Mouse (Mus musculus): ENCODE results near the gene Rbm48. TPM values are rescaled to one million over a fixed set of nuclear protein-coding genes. Genes with fewer than 3 reads are reported as not detected.
"Not testable (repeated sequence)": the region's sequence is repeated elsewhere in the genome, so short reads cannot be mapped to it uniquely, and the experiment has no call there.

Rbm48 gene
- 2.8 TPM in 2 replicates for polyA plus RNA-seq (2012; ENCODE audit: insufficient read depth, low replicate concordance)

GRCm38 (mm10) chr5:3596399-3596766 lies at the start of gene Rbm48:
Gene Rbm48, minus strand, starts transcription at chr5:3596585.
- H3K4me1 ChIP-seq: peaks cover 54% of the 10 kb centered on the region
- H3K36me3 ChIP-seq (replicated peaks; ENCODE audit: low read length): peaks cover 39% of the 10 kb centered on the region
- no peaks in the 10 kb centered on the region for H3K9me3 ChIP-seq
- H3K4me3 ChIP-seq (replicated peaks): peak within 1 kb of the TSS; percentile 100
- TF ChIP-seq FLI1 (IDR thresholded peaks at IDR 0.05; ENCODE audit: low read length): no peak
- TF ChIP-seq GATA1 (IDR thresholded peaks at IDR 0.05; ENCODE audit: borderline replicate concordance, low read length): no peak
- H3K27me3 ChIP-seq (replicated peaks): no peaks in the 10 kb centered on the region

GRCm38 (mm10) chr5:3645326-3645725 lies 48.9 kb upstream of the Rbm48 start:
- TF ChIP-seq FLI1 (IDR thresholded peaks at IDR 0.05; ENCODE audit: low read length) (no peak), GATA1 (IDR thresholded peaks at IDR 0.05; ENCODE audit: borderline replicate concordance, low read length) (no peak)
- Histone ChIP-seq H3K36me3 (replicated peaks; ENCODE audit: low read length) (peaks cover 56% of the 10 kb centered on the region), H3K27me3 (replicated peaks) (no peaks in the 10 kb centered on the region), H3K9me3 (no peaks in the 10 kb centered on the region), H3K4me1 (peaks cover 70% of the 10 kb centered on the region), H3K4me3 (replicated peaks) (peak overlapping the region; percentile 76)

GRCm38 (mm10) chr5:3644621-3645020 lies 48.2 kb upstream of the Rbm48 start:
- no peaks in the 10 kb centered on the region for H3K27me3 ChIP-seq (replicated peaks)
- H3K9me3 ChIP-seq: no peaks in the 10 kb centered on the region
- no peak overlapping the region for H3K4me3 ChIP-seq (replicated peaks)
- H3K4me1 ChIP-seq: peaks cover 63% of the 10 kb centered on the region
- TF ChIP-seq FLI1 (IDR thresholded peaks at IDR 0.05; ENCODE audit: low read length) (no peak), GATA1 (IDR thresholded peaks at IDR 0.05; ENCODE audit: borderline replicate concordance, low read length) (no peak)
- peaks cover 58% of the 10 kb centered on the region for H3K36me3 ChIP-seq (replicated peaks; ENCODE audit: low read length)

GRCm38 (mm10) chr5:3635286-3635685 lies 38.9 kb upstream of the Rbm48 start:
- H3K4me1 ChIP-seq: peaks cover 24% of the 10 kb centered on the region

GRCm38 (mm10) chr5:3633951-3634350 lies 37.6 kb upstream of the Rbm48 start:
- TF ChIP-seq GATA1 (IDR thresholded peaks at IDR 0.05; ENCODE audit: borderline replicate concordance, low read length) (no peak), FLI1 (IDR thresholded peaks at IDR 0.05; ENCODE audit: low read length) (no peak)
- Histone ChIP-seq H3K4me1 (peaks cover 24% of the 10 kb centered on the region), H3K36me3 (replicated peaks; ENCODE audit: low read length) (peaks cover 77% of the 10 kb centered on the region), H3K27me3 (replicated peaks) (no peaks in the 10 kb centered on the region), H3K9me3 (no peaks in the 10 kb centered on the region), H3K4me3 (replicated peaks) (no peak overlapping the region)

More at GRCm38 (mm10) chr5:3635286-3635685, 38.9 kb upstream of the Rbm48 start:
- Histone ChIP-seq H3K27me3 (replicated peaks) (no peaks in the 10 kb centered on the region), H3K4me3 (replicated peaks) (no peak overlapping the region), H3K9me3 (no peaks in the 10 kb centered on the region), H3K36me3 (replicated peaks; ENCODE audit: low read length) (peaks cover 72% of the 10 kb centered on the region)
- TF ChIP-seq FLI1 (IDR thresholded peaks at IDR 0.05; ENCODE audit: low read length): no peak
- no peak for TF ChIP-seq GATA1 (IDR thresholded peaks at IDR 0.05; ENCODE audit: borderline replicate concordance, low read length)

- H3K36me3 ChIP-seq (replicated peaks; ENCODE audit: low read length): peaks cover 78% of the 10 kb centered on the region
- peaks cover 24% of the 10 kb centered on the region for H3K4me1 ChIP-seq
- no peak overlapping the region for H3K4me3 ChIP-seq (replicated peaks)
- H3K9me3 ChIP-seq: no peaks in the 10 kb centered on the region
- H3K27me3 ChIP-seq (replicated peaks): no peaks in the 10 kb centered on the region
- TF ChIP-seq FLI1 (IDR thresholded peaks at IDR 0.05; ENCODE audit: low read length) (no peak), GATA1 (IDR thresholded peaks at IDR 0.05; ENCODE audit: borderline replicate concordance, low read length) (no peak)
Measured at GRCm38 (mm10) chr5:3633315-3633714, 36.9 kb upstream of the Rbm48 start.

- Histone ChIP-seq H3K9me3 (no peaks in the 10 kb centered on the region), H3K4me3 (replicated peaks) (peak overlapping the region; percentile 5), H3K4me1 (peaks cover 24% of the 10 kb centered on the region), H3K36me3 (replicated peaks; ENCODE audit: low read length) (peaks cover 79% of the 10 kb centered on the region), H3K27me3 (replicated peaks) (no peaks in the 10 kb centered on the region)
- no peak for TF ChIP-seq GATA1 (IDR thresholded peaks at IDR 0.05; ENCODE audit: borderline replicate concordance, low read length)
- no peak for TF ChIP-seq FLI1 (IDR thresholded peaks at IDR 0.05; ENCODE audit: low read length)
Measured at GRCm38 (mm10) chr5:3632285-3632684, 35.9 kb upstream of the Rbm48 start.

- TF ChIP-seq GATA1 (IDR thresholded peaks at IDR 0.05; ENCODE audit: borderline replicate concordance, low read length): no peak
- TF ChIP-seq FLI1 (IDR thresholded peaks at IDR 0.05; ENCODE audit: low read length): no peak
- Histone ChIP-seq H3K9me3 (no peaks in the 10 kb centered on the region), H3K4me3 (replicated peaks) (peak overlapping the region; percentile 42), H3K36me3 (replicated peaks; ENCODE audit: low read length) (peaks cover 80% of the 10 kb centered on the region), H3K4me1 (peaks cover 24% of the 10 kb centered on the region), H3K27me3 (replicated peaks) (no peaks in the 10 kb centered on the region)
Measured at GRCm38 (mm10) chr5:3631512-3632271, 35.3 kb upstream of the Rbm48 start.

- Histone ChIP-seq H3K36me3 (replicated peaks; ENCODE audit: low read length) (peaks cover 80% of the 10 kb centered on the region), H3K4me3 (replicated peaks) (no peak overlapping the region), H3K27me3 (replicated peaks) (no peaks in the 10 kb centered on the region), H3K9me3 (no peaks in the 10 kb centered on the region), H3K4me1 (peaks cover 24% of the 10 kb centered on the region)
- TF ChIP-seq FLI1 (IDR thresholded peaks at IDR 0.05; ENCODE audit: low read length) (no peak), GATA1 (IDR thresholded peaks at IDR 0.05; ENCODE audit: borderline replicate concordance, low read length) (no peak)
Measured at GRCm38 (mm10) chr5:3630055-3630454, 33.7 kb upstream of the Rbm48 start.

GRCm38 (mm10) chr5:3620486-3620885 lies 24.1 kb upstream of the Rbm48 start:
- peaks cover 90% of the 10 kb centered on the region for H3K36me3 ChIP-seq (replicated peaks; ENCODE audit: low read length)
- H3K4me3 ChIP-seq (replicated peaks): no peak overlapping the region
- no peaks in the 10 kb centered on the region for H3K9me3 ChIP-seq
- H3K4me1 ChIP-seq: no peaks in the 10 kb centered on the region
- H3K27me3 ChIP-seq (replicated peaks): no peaks in the 10 kb centered on the region
- TF ChIP-seq GATA1 (IDR thresholded peaks at IDR 0.05; ENCODE audit: borderline replicate concordance, low read length) (no peak), FLI1 (IDR thresholded peaks at IDR 0.05; ENCODE audit: low read length) (no peak)

GRCm38 (mm10) chr5:3611835-3612234 lies 15.4 kb upstream of the Rbm48 start:
- peaks cover 74% of the 10 kb centered on the region for H3K36me3 ChIP-seq (replicated peaks; ENCODE audit: low read length)
- not testable (repeated sequence) for H3K9me3 ChIP-seq; H3K27me3 ChIP-seq (replicated peaks); H3K4me1 ChIP-seq; H3K4me3 ChIP-seq (replicated peaks)
